Mouse (Mus musculus) gastrocnemius, postnatal 25 days (tissue): ENCODE data around the gene Tas2r143. TPM values are rescaled to one million over a fixed set of nuclear protein-coding genes. Genes with fewer than 3 reads are reported as not detected.

Source experiments
- DNase-seq: peaks from one replicate; pipeline ENCODE4 v3.0.0; 2022
- total RNA-seq, 2 experiments: library from RNA; stranded (reverse); gene quantifications; 1 replicate in 1 of 2; 2 replicates in 1 of 2; pipeline ENCODE4 v1.2.3; 2021

Gene Tas2r143
- total RNA-seq, 2 experiments from 2014 or later = not detected

DNA sequence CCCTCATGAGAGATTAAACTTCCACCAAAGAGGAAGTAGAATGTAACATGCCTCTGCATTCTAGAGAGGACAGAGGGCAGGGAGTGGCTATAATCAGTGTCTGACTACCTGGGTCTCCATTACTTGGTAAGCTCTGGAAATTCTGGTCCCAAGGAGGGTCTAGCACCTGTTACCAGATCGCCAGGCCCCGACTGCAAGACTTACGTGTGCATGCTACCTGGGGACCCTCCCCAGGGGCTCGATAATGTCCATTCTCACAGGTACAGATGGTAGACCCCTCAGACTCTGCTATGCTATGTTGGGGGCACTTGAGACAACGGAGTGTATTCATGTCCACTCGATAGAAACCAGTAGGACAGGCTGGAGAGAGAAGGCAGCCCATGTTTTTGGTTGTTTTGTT lies 34.8 kb upstream of the Tas2r143 start:
- no peak for DNase-seq

DNA sequence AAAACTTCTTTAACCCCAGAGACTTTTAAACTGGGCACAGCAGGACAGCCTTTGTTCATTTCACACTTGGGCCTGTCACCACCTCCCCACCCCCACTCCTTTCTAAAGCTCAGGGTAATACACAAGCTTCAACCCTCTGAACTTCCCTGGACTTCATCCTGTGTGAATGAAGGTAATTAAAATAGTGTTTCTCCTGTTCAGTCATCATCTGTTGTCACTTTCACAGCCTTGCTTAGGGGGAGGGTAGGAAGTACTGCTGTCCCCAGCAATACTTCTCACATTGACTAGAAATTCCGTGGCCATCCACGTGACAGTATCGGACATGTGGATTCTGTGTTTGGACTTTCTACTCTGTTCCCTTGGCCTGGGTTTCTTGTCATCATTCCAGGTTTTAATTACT lies 30.2 kb upstream of the Tas2r143 start:
- no peak for DNase-seq

DNA sequence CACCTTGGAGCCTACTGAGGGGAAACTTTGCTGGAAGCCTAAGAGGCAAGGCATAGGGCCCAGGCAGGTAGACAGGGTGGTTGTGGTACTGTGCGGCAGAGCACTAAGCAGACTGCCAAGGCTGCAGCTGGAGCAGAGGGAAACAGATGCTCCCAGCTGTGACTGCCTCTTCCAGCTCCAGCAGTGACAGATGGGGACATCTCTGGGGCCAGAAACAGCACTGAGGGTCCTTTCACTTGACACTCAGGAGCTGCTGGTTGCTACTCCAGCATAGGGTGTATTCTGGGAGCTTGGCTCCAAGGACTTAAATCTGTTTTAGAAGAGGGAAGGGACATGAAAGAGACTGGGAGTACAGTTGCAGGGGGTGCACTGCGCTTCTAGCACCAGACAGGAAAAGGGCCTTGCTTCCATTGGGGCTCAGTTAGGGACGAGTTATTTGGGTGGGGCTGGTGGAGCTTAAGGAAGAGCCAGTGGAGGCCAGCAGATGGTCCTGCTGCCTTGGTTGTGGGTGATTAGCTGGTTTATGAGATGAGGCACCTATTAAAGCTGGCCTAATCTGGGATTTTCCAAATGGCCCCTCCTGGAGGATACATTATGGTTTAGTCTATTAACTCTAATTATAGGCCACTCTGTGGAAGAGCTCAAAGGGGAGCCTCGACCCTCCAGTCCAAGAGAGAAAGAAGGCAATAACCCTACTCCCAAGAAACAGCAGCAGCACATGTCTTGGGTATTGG lies 29.2 kb upstream of the Tas2r143 start:
- no peak for DNase-seq

DNA sequence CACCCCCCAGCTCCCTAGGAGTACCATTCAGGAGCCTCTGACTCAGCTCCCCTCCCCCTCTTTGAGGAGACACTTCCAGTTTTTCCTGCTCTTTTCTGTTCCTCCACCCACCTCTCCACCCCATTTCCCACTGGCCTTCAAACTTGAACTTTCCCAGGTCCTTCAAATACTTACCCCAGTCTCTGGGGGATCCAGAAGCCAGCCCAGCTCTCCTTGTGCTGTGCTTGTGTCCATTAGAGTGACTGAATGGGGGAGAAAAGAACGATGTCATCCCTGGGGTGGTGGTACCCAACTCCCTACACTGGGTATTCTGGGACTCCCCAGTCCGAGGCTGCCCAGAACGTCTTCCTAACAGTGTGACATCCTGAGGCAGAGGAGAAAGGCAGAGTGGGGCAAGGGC lies 28.0 kb upstream of the Tas2r143 start:
- DNase-seq = no peak

DNA sequence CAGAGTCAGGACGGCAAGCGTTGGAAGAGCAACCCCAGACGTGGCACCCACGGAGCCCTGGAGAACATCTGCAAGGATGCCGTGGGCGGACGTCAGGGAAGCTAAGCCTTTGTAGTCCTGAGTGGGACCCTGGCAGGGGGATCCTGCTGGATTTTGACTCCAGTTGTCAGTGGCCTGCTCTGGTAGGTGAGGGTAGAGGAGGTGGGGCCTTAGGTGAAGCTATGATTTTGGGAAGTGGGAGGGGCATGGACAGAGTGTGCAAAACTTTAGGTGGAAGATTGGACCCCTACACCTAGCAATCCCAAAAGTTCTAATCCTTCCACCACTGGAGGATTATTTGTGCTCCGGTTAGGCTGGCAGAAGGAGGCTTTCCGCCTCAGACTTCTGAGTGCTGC lies 27.6 kb upstream of the Tas2r143 start:
- DNase-seq = no peak

DNA sequence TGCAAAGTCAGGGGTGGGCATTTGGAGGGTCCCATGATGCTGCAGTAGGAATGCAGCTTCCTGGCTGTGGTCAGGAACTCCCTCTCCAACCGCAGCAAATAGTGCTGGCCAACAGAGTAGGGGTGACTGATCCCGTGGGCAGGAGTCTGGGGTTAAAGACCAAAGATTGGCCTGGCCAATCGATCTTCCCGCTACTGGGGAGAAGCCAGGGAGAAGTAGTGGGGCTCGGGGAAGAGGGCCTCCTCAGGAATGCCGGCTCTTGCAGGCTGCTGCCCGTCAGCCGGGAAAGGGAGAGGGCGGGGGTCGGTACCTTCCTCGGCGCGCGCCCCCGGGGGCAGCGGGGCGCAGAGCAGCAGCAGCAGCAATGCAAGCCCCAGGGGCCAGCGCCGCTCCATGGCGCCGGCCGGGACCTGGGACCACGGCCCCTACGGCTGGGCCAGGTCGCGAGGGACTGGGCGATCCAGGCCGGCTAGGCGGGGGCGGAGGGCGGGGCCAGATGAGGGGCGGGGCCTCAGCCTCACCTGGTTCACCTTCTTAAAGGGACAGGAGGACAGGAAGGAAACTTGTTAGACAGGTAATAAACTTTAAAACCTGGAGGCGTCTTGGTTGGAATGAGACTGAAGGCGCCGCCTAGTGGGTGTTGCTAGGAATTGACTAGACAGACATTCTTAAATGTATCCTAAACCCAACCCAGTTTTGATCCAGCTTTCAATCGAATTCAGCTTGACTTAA lies 27.1 kb upstream of the Tas2r143 start, which contains the start of gene Epha1:
Gene Epha1, minus strand, starts transcription at position 453 of the 732 bp plus-strand sequence.
- DNase-seq = peak; percentile 18

DNA sequence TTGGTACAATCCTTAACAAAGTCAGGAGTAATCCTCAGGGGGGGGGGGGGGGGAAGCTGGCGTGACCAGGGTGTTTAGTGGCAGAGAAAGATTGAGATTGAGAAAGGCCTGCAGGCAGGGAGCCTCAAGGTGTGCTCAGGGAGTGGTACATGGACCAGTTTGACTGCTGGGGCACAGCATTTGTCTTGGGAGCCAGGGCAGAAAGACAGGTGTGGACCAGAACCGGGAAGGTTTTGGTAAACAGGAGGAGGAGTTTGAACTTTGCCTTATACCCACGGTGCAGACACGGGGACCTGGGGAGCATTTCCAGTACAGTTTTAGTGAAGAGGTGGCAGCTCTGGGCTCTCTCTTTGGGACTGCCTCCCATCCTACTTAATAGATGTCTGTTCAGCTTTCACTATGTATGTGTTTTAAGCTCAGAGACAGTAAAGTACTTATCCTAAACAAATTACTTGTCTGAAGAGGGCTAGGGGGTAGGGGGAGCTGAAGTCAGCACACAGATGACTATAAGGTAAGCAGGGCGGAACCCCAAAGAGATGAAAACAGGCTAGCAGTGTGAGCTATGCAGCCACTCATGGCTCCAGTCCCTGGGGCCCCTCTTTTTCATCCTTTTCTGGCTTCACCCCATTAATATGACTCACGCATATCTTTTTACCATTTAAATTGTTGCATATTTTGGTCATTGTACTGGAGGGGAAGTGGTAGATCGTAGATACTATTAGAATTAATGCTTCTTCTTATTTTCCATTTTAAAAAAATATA lies 26.2 kb upstream of the Tas2r143 start:
- no peak for DNase-seq

DNA sequence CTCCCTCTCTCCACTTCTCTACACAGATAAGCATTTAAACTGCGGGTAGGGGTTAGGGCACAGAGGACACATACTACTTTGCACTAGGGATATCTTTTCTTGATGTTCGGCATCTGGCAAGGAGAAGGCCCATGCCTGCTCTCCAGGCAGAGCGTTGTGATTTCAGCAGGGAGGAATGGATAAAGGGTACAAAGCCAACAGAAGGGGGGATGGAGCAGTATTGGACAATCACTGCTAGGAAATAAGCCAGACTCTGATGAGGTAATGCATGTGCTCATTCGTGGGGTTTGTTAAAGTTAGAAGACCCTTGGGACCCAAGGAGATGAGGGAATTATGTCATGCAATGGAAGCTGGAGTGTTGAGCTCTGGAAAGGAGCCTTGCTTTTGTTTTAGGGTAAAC lies 25.3 kb upstream of the Tas2r143 start:
- DNase-seq = peak; percentile 37

DNA sequence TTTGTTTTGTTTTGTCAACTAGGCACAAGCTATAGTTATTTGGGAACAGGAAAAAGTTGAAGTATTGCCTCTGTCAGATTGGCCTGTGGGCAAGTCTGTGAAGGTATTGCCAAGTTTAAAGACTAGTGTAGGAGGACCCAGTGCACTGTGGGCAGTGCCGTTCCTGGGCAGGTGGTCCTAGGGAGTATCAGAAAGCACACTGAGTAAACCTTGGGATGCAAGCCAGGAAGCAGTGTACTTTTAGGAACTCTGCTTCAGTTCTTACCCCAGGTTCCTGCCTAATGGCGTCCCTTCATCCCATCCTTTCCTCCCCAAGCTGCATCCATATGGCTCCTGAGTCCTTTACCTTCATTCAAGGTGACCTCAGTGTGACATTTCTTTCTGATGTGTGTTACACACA lies 24.9 kb upstream of the Tas2r143 start:
- DNase-seq = no peak

DNA sequence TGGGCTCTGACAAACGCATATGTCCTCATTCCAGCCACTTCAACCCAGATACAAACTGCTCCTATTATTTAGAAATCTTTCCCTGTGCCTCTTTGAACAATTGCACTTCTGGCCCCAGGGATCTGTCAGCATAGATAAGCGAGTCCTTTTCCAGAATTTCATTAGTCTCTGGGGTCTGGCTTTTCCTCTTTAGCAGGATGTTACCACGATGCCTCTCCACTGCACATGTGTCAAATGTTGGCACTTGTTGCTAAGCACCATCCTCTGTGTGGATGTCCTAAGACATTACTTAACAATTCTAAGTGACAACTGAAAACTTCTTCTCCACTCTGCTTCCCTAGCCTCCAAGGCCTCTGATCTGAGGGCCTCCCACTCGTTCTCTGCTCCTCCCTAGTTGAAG lies 24.0 kb upstream of the Tas2r143 start:
- DNase-seq = no peak

DNA sequence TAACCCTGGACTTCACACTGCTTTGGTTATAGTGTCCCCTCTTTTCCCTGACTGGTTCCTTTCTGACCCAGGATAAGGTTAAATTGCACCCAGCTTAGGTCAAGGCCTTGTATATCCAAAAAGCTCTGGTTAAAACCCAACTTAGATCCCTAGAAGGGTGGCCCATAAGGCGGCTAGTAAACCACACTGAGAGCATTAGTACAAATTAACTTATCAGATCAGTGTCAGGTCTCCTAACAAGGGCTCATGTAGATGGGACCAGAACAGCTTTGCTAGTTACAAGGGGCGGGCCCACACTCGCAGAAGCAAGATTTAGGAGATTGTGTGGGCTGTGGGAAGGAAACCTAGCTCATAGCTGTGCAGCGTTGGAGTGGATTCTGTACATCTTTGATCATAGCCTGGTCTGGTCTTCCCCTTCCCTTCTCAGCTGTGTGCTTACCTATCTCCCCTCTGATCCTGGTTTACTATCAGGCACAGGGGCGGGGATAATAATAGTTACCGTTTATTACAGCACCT lies 23.5 kb upstream of the Tas2r143 start:
- no peak for DNase-seq

DNA sequence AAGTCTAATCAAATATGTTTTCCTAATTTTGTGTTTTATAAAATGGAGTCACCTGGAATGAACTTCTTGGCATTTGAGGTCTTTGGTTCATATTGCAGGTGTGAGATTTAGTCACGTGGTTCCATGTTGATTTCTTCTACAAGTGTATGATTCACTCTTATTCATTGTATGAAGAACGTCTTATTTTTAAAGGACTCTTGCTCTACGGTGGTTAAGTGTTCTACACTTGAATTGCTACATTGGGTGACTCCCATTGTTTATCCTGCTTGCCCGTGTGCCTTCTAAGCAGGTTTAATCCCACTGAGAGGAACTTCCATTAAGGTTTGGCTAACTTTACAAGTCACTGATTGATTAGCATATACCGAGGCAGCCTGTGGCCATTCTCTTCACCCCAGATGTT lies 22.8 kb upstream of the Tas2r143 start:
- no peak for DNase-seq

DNA sequence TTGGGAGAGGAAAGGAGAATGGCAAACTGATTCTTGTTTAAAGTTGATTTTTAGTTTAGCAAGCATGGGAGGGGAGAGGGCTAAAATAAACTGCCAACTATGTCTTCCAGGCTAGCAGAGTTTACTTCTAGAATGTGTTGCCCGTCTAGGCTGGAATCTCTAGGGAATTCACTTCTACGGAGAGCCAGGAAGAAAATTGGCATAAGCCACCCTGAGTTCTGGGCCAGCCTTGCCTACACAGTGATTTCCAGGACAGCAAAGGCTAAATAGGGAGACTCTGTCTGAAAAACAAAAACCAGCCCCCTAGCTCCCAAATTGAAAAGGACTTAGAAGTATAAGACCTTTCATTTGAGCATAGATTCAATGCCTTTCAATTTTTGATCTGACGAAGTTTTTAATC lies 20.5 kb upstream of the Tas2r143 start:
- DNase-seq = no peak

DNA sequence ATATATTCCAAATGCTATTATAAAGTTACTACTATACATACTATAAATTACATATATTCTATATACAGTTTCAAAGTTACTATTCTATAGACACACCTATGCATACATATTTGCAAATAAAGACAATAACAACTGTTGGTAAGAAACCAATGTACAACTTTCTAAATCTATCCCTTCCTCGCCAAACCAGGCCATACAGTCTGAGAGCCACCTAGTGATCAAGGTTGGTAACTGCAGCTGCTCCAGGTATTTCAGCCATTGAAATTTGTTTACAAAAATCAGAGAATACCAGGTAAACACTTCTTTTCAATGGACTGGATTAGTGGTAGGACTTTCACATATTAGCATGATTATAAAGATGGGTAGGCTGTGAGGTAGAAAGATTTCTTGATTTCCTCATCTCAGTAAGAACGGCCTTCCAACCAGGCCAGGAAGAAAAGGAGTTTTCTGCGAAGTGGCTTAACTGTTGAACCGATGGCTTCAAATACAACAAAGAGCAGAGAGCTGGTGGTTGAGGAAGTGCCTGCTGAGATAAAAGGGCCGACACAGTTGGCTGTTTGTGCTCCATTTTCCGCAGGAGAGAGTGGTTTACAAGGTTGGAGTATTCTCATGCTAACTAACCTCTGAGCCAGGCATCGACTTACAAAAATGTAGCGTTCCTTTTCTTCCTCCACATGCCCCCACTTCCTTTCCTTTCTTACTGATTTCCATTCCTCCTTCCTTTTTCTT lies 19.5 kb upstream of the Tas2r143 start:
- DNase-seq = no peak

DNA sequence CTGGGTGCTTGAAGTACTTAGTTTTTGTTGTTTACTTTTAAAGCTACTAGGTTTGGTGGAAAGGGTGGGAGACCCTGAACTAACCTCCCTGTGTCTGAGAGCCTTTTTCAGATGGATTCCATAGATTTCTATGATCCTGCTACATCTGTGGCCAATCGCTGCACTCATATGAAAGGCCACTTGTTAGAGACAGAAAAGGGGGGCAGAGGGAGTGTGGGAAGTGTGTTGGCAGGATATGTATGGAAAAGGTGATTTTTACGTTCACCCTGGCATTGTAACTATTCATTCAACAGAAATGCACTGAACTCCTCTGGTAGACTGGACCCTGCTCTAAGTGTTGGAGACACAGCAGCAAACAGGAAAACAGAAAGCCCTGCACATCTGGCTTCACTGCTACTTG lies 18.8 kb upstream of the Tas2r143 start:
- DNase-seq = no peak

DNA sequence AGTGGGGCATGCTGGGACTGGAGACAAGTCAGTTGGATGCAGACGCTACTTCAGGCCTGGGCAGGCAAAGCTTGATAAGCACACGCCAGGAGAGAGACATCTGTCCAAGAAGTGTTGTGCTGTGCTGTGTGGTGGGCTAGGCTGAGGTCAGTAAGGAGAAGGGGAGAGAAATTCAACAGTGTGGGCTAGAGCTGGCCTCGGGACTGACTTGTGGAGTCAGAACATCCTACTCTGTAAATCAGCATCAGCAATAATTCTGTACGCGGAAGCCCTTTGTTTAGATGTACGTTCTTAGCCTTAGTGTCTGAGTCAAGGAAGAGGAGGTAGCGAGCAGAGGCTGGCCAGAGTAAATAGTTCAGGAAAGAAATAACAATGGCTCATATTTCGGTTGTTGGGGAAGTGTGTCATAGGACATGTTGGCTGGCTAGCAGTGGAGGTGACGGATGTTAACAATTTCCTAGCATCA lies 18.1 kb upstream of the Tas2r143 start:
- DNase-seq = no peak

DNA sequence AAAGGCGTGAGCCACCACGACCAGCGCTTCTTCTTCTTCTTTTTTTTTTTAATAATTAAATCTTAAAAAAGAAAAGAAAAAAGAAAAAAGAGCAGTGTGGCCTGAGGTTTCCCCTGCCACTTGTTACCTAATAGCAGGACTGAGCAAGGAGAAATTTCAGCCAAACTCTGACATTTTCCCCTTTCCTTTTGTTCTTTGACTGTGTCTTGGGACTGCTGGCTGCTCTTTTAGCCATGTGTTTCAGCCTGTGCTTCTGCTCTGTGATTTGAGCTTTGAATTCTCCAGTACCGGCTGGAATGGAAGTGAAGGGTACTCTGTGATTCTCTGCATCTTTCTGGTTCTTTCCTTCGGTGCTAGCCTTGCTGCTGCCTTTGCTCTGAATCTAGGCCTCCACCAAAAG lies 16.7 kb upstream of the Tas2r143 start:
- no peak for DNase-seq

DNA sequence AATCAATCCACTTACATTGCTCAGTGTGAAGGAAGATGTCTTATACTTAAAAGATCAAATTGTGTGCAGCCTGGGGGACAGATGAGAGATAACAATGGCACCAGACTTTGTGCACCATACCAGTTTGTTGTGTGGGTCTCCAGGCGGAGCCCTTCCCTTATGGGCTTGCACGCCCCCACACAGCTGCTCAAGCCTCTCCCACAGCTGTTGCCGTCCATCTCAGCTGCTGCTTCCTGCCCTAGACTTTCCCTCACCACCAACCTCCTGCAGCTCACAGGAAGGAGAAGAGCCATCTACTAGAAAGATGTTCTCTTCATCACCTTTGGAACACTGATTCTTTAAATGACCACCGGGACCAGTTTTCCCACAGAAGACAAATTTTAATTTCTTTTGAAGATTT lies 14.4 kb upstream of the Tas2r143 start:
- DNase-seq = no peak

DNA sequence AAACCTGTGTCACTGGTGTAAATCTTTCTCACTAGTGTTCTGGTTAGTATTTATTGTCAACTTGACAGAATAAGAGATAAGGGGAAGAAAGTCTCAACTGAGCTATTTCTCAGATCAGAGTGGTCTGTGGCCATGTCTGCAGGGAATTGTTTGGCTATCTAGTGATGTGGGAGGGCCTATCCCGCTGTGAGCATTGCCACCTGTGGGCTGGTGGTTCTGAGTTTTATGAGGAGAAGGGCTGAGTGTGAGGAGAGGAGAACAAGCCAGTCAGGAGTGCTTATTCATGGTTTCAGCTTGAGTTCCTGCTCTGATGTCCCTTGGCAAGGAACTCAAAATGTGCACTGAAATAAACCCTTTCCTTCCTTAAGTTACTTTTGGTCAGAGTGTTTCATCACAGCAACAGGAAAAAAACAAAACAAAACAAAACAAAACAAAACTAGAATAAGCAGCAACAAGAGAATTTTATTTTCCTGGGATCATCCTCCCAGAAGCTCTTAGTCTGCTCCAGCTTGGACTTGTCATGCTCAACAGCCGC lies 8.2 kb upstream of the Tas2r143 start:
- no peak for DNase-seq

DNA sequence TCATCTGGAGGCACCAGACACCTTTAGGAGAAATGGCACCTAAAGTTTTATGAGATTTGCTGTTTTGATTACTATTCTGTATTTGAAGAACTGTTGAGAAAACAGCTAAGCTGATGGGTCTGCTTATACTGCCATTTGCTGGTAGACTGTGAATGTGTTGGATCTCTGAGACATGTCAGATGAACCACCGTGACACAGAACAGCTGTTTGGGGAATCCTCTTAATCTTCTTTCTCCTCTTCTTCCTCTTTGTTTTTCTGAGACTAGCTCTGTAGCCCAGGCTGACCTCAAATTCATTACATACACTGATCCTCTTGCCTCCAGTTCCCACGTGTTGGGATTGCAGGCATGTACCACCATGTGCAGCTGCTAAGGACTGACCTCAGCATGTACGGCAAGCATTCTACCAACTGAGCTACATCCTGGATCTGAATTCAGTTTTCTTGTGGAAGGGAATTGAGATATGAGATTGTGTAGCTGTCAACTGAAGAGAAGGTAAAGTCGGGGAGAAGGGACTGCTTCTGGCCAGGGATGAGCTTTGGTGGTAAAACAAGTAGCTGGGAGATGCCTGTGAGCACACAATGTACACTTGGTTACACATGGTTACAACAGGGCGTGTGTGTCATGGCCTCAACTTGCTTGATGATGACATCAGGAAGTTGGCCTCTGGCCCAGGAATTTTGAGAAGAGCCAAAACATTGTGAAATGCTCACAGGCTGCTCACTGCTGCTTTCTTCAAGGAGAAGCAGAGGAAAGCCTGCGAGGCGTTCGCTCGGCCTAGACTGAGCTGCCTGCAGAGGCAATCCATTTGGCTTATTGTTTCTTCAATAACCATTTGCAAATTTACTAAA lies 3.9 kb upstream of the Tas2r143 start:
- DNase-seq = peak; percentile 85
